In genomic region chr19:55251383-55252124, GRCm38 (mm10) we compare ENCODE assay signal across 7 mouse cellular contexts. TPM values are rescaled to one million over a fixed set of nuclear protein-coding genes. Genes with fewer than 3 reads are reported as not detected.
DNase-seq lines count a peak whose midpoint lies in the region; ATAC-seq lines count a peak whose summit lies in the region.

Acsl5 (plus strand) TSS chr19:55251938.

- no peak within 1 kb of the TSS for H3K9ac ChIP-seq in forebrain, embryonic 12.5 days
- peak within 1 kb of the TSS; percentile 85; the same call in 1 of the 2 replicates for H3K9ac ChIP-seq in liver, embryonic 12.5 days

- 0 out of 2 replicates have a peak, but pooled peaks cover 3% of the 10 kb centered on the region for H3K27me3 ChIP-seq in forebrain, embryonic 12.5 days
- H3K27me3 ChIP-seq in liver, embryonic 12.5 days (replicated peaks): no peaks in the 10 kb centered on the region

- DNase-seq in urinary bladder, adult 2 months (ENCODE audit: low spot score): no peak
- DNase-seq in urinary bladder, postnatal 14 days (ENCODE audit: low spot score): no peak
- DNase-seq in c-Kit-positive CD71-positive TER-119-positive erythroid progenitor cells, embryonic 14.5 days (ENCODE audit: low spot score): no peak
- DNase-seq in cerebellum, postnatal 10 days: no peak

- peaks cover 19% of the 10 kb centered on the region for H3K4me1 ChIP-seq in forebrain, embryonic 12.5 days
- H3K4me1 ChIP-seq in liver, embryonic 12.5 days: peaks cover 51% of the 10 kb centered on the region

- WGBS in forebrain, embryonic 12.5 days: 97% methylated on average over 9 of the region's 9 CpGs
- WGBS in liver, embryonic 12.5 days (ENCODE audit: insufficient replicate concordance): 83% methylated on average over 9 of the region's 9 CpGs

- H3K4me3 ChIP-seq in forebrain, embryonic 12.5 days (replicated peaks): no peak within 1 kb of the TSS
- peak within 1 kb of the TSS; percentile 77 for H3K4me3 ChIP-seq in liver, embryonic 12.5 days

- H3K36me3 ChIP-seq in forebrain, embryonic 12.5 days (replicated peaks): no peaks in the 10 kb centered on the region
- H3K36me3 ChIP-seq in liver, embryonic 12.5 days: peaks cover 4% of the 10 kb centered on the region; the same call in 1 of the 2 replicates

- no peaks in the 10 kb centered on the region for H3K9me3 ChIP-seq in forebrain, embryonic 12.5 days
- no peaks in the 10 kb centered on the region for H3K9me3 ChIP-seq in liver, embryonic 12.5 days (replicated peaks)

- no peak within 1 kb of the TSS for H3K27ac ChIP-seq in forebrain, embryonic 12.5 days
- H3K27ac ChIP-seq in liver, embryonic 12.5 days: 0 out of 2 replicates have a peak within 1 kb of the TSS, but pooled peaks have one; percentile 24

- no peak for ATAC-seq in forebrain, embryonic 12.5 days (ENCODE audit: low FRiP score)
- no peak for ATAC-seq in inflammation-experienced regulatory T-cells, adult 6 months
- no peak for ATAC-seq in liver, embryonic 12.5 days

- H3K4me2 ChIP-seq in forebrain, embryonic 12.5 days: no peak within 1 kb of the TSS
- H3K4me2 ChIP-seq in liver, embryonic 12.5 days: peak within 1 kb of the TSS; percentile 92

RNA-seq across cellular contexts. Expression of gene Acsl5, which starts in this region (rescaled TPM):
- 47.9 and 50.6 TPM in 2 replicates for polyA plus RNA-seq in urinary bladder, adult 2 months (2012; rRNA removed)
- polyA plus RNA-seq in forebrain, embryonic 12.5 days (2016; fragmentation: Nextera tagmentation; extraction: Ambion mirVana): 15.5 and 18.9 TPM in 2 replicates
- 100 to 1,000 TPM in 1 of 3 experiments, 10 to 100 TPM in 2; 48.2 to 133 (median 87.2) TPM for polyA plus RNA-seq in inflammation-experienced regulatory T-cells, adult 6 months (2017; shearing (Covaris generic))
- 110 and 115 TPM in 2 replicates for polyA plus RNA-seq in liver, embryonic 12.5 days (2016; fragmentation: Nextera tagmentation; extraction: Ambion mirVana)
